Mouse (Mus musculus): ENCODE results near the gene Suco.

DNA sequence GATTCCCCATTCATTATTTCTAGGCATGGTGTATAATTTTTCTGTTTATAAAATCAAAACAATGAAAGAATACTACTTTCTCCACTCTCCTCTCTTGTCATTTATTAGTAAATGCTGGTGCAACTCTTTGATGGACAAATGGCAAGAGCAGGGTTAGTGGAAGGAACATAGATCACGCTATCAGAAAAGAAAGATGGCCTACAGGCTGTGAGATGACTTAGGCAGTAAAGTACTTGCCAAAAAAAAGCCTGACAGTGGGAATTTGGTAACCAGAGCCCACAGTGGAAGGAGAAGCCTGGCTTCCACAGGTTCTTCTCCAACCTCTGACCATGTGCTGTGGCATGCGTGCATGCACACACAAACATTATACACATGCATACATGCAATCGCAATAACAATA is 18.5 kb upstream of the Suco start:
- TF ChIP-seq CTCF (IDR thresholded peaks at IDR 0.05; ENCODE audit: insufficient read depth, low read length) (no peak), POLR2A (IDR thresholded peaks at IDR 0.05; ENCODE audit: borderline replicate concordance, extremely low read depth, low read depth, low read length) (no peak)
